Mouse (Mus musculus): ENCODE data around the gene Ephx4. TPM values are rescaled to one million over a fixed set of nuclear protein-coding genes. Genes with fewer than 3 reads are reported as not detected.

Gene Ephx4
- polyA plus RNA-seq, 1 experiment from 2014 or later: 1.6 TPM

DNA sequence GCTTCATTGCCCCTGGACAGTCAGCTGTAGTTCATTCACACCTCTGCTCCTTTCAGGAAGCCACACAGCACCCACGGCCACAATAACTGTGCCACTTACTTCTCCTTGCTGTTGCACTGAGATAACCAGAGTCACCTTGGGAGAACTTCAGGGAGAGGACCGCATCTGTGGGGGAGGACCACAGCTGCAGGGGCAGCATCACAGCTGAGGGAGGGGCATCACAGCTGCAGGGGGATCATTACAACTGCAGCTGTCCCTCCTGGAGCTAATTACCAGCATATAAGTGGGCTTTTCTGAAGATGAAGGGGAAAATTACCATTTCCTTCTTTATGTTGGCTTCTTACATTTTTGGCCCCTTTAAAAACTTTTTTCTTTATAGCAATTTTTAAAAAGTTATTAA is 8.1 kb upstream of the Ephx4 start:
- Histone ChIP-seq H3K4me2 (no peak overlapping the region), H3K36me3 (no peaks in the 10 kb centered on the region), H3K27ac (no peak overlapping the region), H3K4me3 (replicated peaks) (no peak overlapping the region), H3K27me3 (replicated peaks) (no peaks in the 10 kb centered on the region), H3K9me3 (no peaks in the 10 kb centered on the region), H3K4me1 (no peaks in the 10 kb centered on the region), H3K9ac (no peak overlapping the region)
- WGBS: 66% methylated on average over 2 of the region's 2 CpGs
- no peak for ATAC-seq (ENCODE audit: insufficient read depth, low FRiP score, low read depth)

DNA sequence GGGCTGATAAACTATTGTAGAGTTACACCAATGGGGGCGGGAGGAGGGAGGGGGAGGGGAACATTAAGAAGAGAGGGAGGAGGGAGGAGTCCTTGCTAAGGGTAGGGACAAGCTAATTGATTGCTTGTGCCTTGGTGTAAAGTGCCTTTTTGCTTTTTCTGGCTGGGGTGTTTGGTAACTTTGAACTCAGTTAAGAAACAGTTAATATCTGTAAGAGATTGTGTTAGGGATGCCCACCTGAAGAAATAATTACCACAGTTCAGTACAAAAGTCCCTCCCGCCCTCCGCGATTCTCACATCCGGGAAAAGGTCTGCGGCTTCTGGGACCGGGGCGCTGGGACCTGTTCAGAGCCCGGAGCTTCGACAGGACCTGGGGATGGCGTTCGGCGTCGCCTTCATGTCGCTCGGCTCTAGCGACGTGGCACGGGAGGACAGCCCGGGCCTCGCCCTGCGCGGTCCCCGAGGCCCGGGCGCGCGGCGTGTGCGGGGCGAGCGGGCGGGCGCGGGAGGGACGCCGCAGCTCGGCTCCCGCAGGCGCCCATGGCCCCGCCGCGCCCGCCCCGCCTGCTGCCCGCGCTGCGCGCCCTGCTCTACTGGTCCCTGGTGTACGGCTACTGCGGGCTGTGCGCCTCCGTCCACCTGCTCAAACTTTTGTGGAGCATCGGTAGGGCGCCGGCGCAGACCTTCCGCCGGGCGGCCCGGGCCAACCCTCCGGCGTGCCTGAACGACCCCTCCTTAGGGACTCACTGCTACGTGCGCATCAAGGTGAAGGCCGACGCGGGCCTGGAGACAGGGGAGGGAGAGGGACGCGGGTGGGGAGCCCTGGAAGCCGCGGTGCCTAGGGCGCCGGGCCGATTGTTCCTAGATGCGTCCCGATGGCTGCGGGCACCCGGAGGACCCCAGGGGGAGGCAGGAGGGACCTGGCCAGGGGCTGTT is 743 bp downstream of the Ephx4 start:
- H3K9me3 ChIP-seq: no peaks in the 10 kb centered on the region
- 0 out of 2 replicates have a peak, but pooled peaks cover 4% of the 10 kb centered on the region for H3K4me1 ChIP-seq
- no peak overlapping the region for H3K27ac ChIP-seq
- peak; percentile 65 for ATAC-seq (ENCODE audit: insufficient read depth, low FRiP score, low read depth)
- peaks cover 13% of the 10 kb centered on the region; the same call in 1 of the 2 replicates for H3K27me3 ChIP-seq (replicated peaks)
- no peaks in the 10 kb centered on the region for H3K36me3 ChIP-seq
- 0 out of 2 replicates have a peak overlapping the region, but pooled peaks have one; percentile 8 for H3K9ac ChIP-seq
- H3K4me3 ChIP-seq (replicated peaks): peak overlapping the region; percentile 54
- WGBS: under 1% methylated on average over 78 of the region's 80 CpGs
- H3K4me2 ChIP-seq: peak overlapping the region; percentile 98

DNA sequence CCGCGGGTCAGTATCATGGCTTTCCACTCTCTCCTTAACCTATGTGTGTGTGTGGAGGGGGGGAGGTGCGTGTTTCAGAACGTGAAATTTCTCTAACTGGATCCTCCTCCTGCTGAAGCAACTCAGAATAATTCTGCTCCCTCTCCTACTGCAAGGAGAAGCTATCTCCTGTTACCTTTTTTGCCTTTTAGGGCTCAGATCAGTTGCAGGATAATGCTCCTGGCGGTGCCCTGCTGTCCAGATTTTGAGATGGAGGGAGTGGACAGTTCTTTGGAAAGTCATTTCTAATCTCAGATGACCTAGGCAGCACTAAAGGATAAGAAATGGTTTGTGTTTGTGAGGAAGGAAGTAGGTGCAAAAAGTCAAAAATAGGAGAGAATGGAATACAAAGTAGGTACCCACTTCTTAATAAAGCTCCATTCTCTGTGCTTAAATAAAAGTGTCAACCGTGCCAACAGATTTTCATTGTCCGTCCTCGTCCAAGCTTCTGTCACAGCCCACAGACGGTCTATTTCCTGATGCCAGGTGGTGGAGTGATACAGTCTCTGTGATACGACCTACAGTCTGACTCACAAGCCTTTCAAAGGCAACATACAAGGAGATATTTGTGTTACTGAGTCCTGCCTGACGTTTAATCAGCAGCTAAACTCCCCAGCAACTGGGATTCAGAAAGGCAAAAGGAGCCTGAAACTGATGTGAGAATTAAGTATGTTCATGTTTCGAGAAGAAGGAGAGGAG is 1.6 kb downstream of the Ephx4 start:
- no peak overlapping the region for H3K27ac ChIP-seq
- 31% methylated on average over 12 of the region's 12 CpGs for WGBS

DNA sequence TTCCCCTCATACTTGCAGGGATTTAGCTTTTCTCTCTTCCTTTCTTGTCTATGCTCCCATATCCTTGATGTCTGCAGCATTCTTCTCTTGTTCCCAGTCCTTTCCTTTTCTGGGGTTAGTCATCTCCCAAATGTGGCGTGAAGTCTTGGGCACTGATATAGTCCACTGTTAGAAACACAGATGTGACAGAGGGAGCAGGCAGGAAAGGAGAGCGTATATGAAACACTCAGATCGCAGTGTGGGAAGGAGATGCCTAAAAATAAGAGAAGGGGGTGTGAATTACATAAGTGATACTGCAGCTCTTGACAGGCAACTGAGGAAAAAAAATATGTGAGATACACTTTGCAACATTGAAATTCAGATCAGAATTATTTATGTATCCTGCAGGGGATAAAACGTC is 2.8 kb downstream of the Ephx4 start:
- Histone ChIP-seq H3K27ac (no peak overlapping the region), H3K9ac (no peak overlapping the region), H3K4me3 (replicated peaks) (no peak overlapping the region), H3K36me3 (no peaks in the 10 kb centered on the region), H3K27me3 (replicated peaks) (peaks cover 13% of the 10 kb centered on the region; the same call in 1 of the 2 replicates), H3K4me2 (no peak overlapping the region), H3K9me3 (no peaks in the 10 kb centered on the region), H3K4me1 (0 out of 2 replicates have a peak, but pooled peaks cover 4% of the 10 kb centered on the region)
- 86% methylated on average over 4 of the region's 4 CpGs for WGBS
- ATAC-seq (ENCODE audit: insufficient read depth, low FRiP score, low read depth): no peak

More for the DNA sequence above, 1.6 kb downstream of the Ephx4 start:
- Histone ChIP-seq H3K4me1 (0 out of 2 replicates have a peak, but pooled peaks cover 4% of the 10 kb centered on the region), H3K4me3 (replicated peaks) (peak overlapping the region; percentile 54), H3K27me3 (replicated peaks) (peaks cover 13% of the 10 kb centered on the region; the same call in 1 of the 2 replicates), H3K36me3 (no peaks in the 10 kb centered on the region), H3K4me2 (peak overlapping the region; percentile 98), H3K9me3 (no peaks in the 10 kb centered on the region), H3K9ac (0 out of 2 replicates have a peak overlapping the region, but pooled peaks have one; percentile 8)
- ATAC-seq (ENCODE audit: insufficient read depth, low FRiP score, low read depth): no peak

DNA sequence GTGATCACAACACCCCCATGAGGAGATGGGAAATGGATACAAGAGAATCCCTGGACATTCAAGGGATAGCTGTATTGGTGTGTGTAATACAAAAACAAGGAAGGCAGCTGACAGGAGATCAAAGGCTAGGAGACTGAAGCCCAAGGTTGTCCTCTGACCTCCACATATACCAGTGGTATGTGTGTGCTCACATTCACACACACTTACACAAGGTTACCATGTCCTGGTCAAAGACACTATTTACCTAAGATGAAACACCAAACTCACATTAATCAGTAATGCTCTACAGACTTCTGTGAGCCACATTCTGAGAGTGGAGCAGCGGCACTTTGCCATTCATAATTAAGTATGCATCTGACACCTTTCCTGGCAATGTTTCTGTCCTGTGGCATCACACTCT is 7.8 kb downstream of the Ephx4 start:
- no peak overlapping the region for H3K27ac ChIP-seq
- H3K4me2 ChIP-seq: no peak overlapping the region
- H3K4me3 ChIP-seq (replicated peaks): no peak overlapping the region
- WGBS: 92% methylated on average over 1 of the region's 1 CpGs
- no peaks in the 10 kb centered on the region for H3K36me3 ChIP-seq
- no peaks in the 10 kb centered on the region for H3K9me3 ChIP-seq
- no peak overlapping the region for H3K9ac ChIP-seq
- no peaks in the 10 kb centered on the region for H3K27me3 ChIP-seq (replicated peaks)
- ATAC-seq (ENCODE audit: insufficient read depth, low FRiP score, low read depth): no peak
- H3K4me1 ChIP-seq: no peaks in the 10 kb centered on the region

DNA sequence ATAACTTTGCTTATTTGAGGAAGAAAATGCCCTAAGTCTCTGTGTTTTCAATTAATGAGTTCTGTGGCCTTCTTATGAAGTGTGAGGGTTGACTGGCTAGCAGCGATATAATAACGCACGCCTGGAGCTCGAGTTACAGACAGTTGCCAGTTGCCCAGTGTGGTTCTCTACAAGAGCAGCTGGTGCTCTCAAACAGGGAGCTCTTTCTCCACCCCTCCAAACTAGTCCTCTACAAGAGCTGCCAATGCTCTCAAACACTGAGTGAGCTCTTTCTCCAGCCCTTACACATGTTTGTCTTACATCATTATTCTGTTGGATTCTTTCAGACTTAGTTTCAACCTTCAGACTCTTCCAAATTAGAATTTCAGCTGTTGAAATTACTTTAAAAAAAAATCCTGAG is 8.8 kb downstream of the Ephx4 start:
- Histone ChIP-seq H3K4me1 (no peaks in the 10 kb centered on the region), H3K4me3 (replicated peaks) (no peak overlapping the region), H3K27me3 (replicated peaks) (no peaks in the 10 kb centered on the region), H3K4me2 (no peak overlapping the region), H3K9me3 (no peaks in the 10 kb centered on the region), H3K36me3 (no peaks in the 10 kb centered on the region), H3K9ac (no peak overlapping the region), H3K27ac (no peak overlapping the region)
- 42% methylated on average over 4 of the region's 4 CpGs for WGBS
- no peak for ATAC-seq (ENCODE audit: insufficient read depth, low FRiP score, low read depth)

DNA sequence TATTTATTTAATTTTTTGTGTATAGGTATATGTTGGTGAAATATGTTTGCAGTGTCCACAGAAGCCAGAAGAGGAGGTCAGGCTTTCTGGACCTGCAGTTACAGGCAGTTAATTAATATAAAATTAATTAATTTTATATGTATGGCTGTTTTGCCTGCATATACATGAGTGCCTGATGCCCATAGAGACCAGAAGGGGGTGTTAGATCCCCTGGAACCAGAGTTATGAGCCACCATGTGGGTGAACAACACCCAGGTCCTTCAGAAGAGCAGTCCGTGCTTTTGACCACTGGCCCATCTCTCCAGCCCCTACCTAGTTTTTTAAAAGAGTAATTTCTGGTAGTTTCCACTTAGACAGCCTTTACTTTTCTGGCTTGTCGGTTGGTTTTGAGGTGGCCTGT is 9.7 kb downstream of the Ephx4 start:
- Histone ChIP-seq H3K27ac (no peak overlapping the region), H3K4me2 (no peak overlapping the region), H3K9me3 (no peaks in the 10 kb centered on the region), H3K9ac (no peak overlapping the region), H3K4me3 (replicated peaks) (no peak overlapping the region), H3K27me3 (replicated peaks) (no peaks in the 10 kb centered on the region), H3K4me1 (no peaks in the 10 kb centered on the region), H3K36me3 (no peaks in the 10 kb centered on the region)
- ATAC-seq (ENCODE audit: insufficient read depth, low FRiP score, low read depth): no peak
- 81% methylated on average over 2 of the region's 2 CpGs for WGBS

DNA sequence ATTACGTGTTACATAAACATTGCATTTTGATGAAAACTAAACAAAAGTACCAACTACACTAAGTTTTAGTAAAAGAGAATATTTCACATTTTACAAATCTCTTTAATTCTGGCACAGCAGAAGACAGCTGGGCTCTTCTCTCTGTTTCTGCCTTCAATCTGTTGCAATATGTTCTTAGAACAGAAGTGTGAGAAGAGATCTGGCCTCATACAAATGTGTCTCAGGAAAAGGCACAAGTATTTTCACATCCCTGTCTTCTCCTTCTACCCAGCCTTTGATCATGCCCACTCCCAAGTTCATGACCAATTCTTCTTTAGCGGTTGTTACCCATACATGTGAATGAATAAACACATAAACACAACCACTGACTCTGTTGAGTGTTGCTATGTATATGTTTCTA is 12.6 kb downstream of the Ephx4 start:
- Histone ChIP-seq H3K9me3 (no peaks in the 10 kb centered on the region), H3K4me1 (no peaks in the 10 kb centered on the region), H3K4me2 (no peak overlapping the region), H3K9ac (no peak overlapping the region), H3K27ac (no peak overlapping the region), H3K4me3 (replicated peaks) (no peak overlapping the region), H3K36me3 (no peaks in the 10 kb centered on the region), H3K27me3 (replicated peaks) (no peaks in the 10 kb centered on the region)
- WGBS: 83% methylated on average over 2 of the region's 2 CpGs
- no peak for ATAC-seq (ENCODE audit: insufficient read depth, low FRiP score, low read depth)

DNA sequence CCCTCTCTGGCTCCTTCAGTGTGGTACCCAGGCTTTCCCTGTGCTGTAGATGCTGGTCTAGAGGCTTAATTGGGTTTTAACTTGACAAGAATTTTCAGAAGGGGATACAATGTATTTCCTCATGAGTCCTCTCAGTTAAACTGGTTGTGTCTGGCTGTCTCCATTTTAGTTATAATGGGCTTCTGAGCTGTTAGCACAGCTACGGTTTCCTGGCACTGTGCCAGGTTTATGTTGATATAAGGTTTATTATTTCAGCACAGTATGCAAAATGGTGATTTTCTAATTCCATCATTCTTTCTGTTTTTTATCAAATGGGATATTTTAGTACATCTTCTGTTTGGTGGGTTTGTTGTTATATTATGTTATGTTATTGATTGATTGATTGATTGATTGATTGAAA is 19.1 kb downstream of the Ephx4 start:
- no peaks in the 10 kb centered on the region for H3K27me3 ChIP-seq (replicated peaks)
- WGBS: 6% methylated on average over 1 of the region's 1 CpGs
- ATAC-seq (ENCODE audit: insufficient read depth, low FRiP score, low read depth): no peak
- no peaks in the 10 kb centered on the region for H3K36me3 ChIP-seq
- no peak overlapping the region for H3K4me2 ChIP-seq
- H3K9me3 ChIP-seq: no peaks in the 10 kb centered on the region
- no peaks in the 10 kb centered on the region for H3K4me1 ChIP-seq
- H3K4me3 ChIP-seq (replicated peaks): no peak overlapping the region
- no peak overlapping the region for H3K27ac ChIP-seq
- no peak overlapping the region for H3K9ac ChIP-seq

DNA sequence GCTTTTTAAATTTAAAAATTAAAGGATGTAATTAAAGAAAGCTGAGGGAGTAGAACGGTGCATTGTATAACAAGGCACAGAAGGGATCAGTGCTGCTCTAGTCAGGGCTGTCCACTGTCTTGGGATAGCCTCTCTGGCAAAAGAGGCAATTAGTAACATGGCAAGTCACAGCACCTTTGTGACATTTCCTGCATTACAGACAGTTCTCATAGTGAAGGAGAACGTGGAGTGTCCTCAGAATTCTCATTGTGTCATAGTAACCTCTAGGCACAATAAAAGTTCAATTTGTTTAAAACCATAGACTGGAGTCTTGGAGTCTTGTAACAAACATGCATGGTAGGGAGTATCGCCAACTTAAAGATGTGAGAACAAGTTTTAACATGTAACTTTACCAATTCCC is 28.7 kb downstream of the Ephx4 start, which contains the start of gene Lpcat2b:
TSS of gene Lpcat2b (plus strand) at position 301 of the 400 bp plus-strand sequence.
- H3K27me3 ChIP-seq (replicated peaks): no peaks in the 10 kb centered on the region
- no peaks in the 10 kb centered on the region for H3K9me3 ChIP-seq
- no peak within 1 kb of the TSS for H3K4me2 ChIP-seq
- WGBS: 74% methylated on average over 3 of the region's 3 CpGs
- no peak within 1 kb of the TSS for H3K4me3 ChIP-seq (replicated peaks)
- no peaks in the 10 kb centered on the region for H3K36me3 ChIP-seq
- H3K4me1 ChIP-seq: no peaks in the 10 kb centered on the region
- ATAC-seq (ENCODE audit: insufficient read depth, low FRiP score, low read depth): no peak
- H3K9ac ChIP-seq: no peak within 1 kb of the TSS
- no peak within 1 kb of the TSS for H3K27ac ChIP-seq

DNA sequence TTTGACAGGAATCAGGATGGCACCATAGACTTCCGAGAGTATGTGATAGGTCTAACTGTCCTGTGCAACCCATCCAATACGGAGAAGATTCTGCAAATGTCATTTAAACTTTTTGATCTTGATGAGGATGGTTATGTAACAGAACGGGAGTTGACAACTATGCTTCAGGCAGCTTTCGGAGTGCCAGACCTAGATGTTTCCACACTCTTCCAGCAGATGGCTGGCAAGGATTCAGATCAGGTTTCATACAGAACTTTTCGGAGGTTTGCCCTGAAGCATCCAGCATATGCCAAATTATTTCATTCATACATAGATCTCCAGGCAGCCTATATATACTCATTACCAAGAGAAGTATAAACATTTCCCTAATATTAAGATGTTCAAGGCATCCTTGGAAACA is 31.5 kb downstream of the Ephx4 start:
- no peak overlapping the region for H3K27ac ChIP-seq
- 82% methylated on average over 5 of the region's 5 CpGs for WGBS
- H3K9me3 ChIP-seq: no peaks in the 10 kb centered on the region
- H3K4me1 ChIP-seq: no peaks in the 10 kb centered on the region; the same call in 1 of the 2 replicates
- ATAC-seq (ENCODE audit: insufficient read depth, low FRiP score, low read depth): no peak
- H3K36me3 ChIP-seq: no peaks in the 10 kb centered on the region
- H3K4me3 ChIP-seq (replicated peaks): no peak overlapping the region
- no peaks in the 10 kb centered on the region for H3K27me3 ChIP-seq (replicated peaks)
- no peak overlapping the region for H3K4me2 ChIP-seq
- no peak overlapping the region for H3K9ac ChIP-seq

DNA sequence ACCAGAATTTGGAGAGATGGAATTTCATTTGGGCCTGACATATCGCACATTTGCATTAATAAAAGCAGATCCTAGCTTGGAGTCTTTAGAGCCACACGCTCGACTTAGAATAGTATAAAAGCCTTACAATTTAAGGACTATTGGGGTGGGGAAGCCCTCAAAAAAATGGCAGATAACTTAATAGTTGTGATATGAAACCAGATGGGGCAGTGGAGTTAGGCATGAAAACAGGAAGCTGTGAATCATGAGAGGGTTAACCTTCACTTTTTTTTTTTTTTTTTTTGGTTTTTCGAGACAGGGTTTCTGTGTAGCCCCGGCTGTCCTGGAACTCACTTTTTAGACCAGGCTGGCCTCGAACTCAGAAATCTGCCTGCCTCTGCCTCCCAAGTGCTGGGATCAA is 33.6 kb downstream of the Ephx4 start:
- no peaks in the 10 kb centered on the region for H3K36me3 ChIP-seq
- no peaks in the 10 kb centered on the region for H3K9me3 ChIP-seq
- H3K27ac ChIP-seq: no peak overlapping the region
- no peak for ATAC-seq (ENCODE audit: insufficient read depth, low FRiP score, low read depth)
- H3K9ac ChIP-seq: no peak overlapping the region
- no peak overlapping the region for H3K4me3 ChIP-seq (replicated peaks)
- H3K4me1 ChIP-seq: no peaks in the 10 kb centered on the region; the same call in 1 of the 2 replicates
- no peak overlapping the region for H3K4me2 ChIP-seq
- 81% methylated on average over 6 of the region's 6 CpGs for WGBS
- H3K27me3 ChIP-seq (replicated peaks): no peaks in the 10 kb centered on the region

Measured in stomach, embryonic 15.5 days (tissue).